Mouse (Mus musculus): Measurements from ENCODE around the gene Pkig.
"Not testable (repeated sequence)": the region's sequence is repeated elsewhere in the genome, so short reads cannot be mapped to it uniquely, and the experiment has no call there.

Pkig gene

GRCm38 (mm10) chr2:163657975-163658886, at the start of gene Pkig:
Gene Pkig (plus strand): TSS chr2:163658386.
- DNase-seq (ENCODE audit: low read depth), result peak; percentile 93

- DNase-seq (ENCODE audit: low read depth), result no peak
Measured at GRCm38 (mm10) chr2:163609281-163609975, 48.8 kb upstream of the Pkig start.

GRCm38 (mm10) chr2:163611176-163611575, 47.0 kb upstream of the Pkig start:
- DNase-seq (ENCODE audit: low read depth), result no peak

- no peak for DNase-seq (ENCODE audit: low read depth)
Measured at GRCm38 (mm10) chr2:163613206-163613605, 45.0 kb upstream of the Pkig start.

DNA sequence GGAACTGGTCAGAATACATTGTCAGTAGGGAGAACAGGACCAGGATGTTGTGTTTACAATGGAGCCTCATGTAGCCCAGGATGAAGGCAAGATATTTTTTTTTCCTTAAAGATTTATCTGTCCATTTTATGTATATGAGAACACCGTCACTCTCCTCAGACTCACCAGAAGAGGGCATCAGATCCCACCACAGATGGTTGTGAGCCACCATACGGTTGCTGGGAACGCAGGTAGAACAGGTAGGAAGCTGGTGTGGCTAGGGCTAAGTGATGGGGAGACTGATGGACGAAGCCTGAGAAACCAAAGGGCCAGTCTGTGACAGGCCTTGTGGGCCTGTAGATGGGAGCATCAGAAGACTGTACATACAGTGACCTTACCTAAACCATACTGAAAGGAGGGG, 44.2 kb upstream of the Pkig start:
- no peak for DNase-seq (ENCODE audit: low read depth)

DNA sequence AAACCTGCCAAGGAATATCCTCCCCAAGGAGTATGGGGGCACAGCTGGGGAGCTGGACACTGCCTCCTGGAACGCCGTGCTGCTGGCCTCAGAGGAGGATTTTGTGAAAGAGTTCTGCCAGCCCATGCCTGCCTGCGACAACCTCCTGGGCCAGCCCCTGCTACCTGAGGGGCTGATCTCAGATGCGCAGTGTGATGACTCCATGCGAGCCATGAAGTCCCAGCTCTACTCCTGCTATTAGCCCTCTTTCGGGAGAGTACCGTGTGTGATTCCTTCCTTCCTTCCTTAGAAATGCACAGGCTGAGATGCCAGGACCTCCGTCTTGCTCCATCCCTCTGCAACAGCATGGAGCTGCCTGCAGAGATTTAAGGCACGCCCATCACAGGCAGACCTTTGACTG, 42.8 kb upstream of the Pkig start:
- DNase-seq (ENCODE audit: low read depth), result no peak

DNA sequence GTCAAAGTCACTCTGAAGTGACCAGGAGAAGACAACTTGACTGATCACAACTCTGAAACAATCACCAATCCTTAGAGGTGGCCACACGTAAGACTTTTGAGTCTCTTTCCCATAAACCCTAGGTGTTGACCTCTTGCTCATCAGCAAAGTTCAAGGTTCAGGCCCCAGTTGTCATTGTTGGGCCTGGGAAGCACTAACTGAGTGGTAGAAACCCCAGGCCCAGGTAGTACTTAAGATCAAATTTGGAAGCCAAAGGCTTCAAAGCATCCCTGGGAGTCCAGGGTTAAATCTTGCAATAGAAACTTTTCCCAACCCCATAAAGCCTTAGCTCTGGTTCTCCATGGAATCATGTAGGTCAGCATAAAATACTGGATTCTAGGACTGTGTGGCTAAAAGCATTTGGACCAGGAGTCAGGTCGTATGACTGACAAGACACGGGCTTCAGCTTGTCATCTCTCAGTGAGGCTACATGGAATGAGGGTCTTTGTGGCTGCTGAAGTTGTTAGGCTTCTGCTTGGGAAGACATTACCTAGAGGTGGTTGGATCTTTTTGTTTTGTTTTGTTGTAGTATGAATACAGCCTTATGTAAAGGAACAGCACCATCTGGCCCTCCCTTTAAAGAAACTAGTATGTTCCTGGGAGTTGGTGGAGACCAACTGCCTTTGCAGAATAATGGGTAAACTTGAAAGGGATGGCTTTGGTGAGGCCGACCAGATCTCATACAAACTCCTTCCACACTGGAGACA, 42.1 kb upstream of the Pkig start:
- DNase-seq (ENCODE audit: low read depth), result no peak

DNA sequence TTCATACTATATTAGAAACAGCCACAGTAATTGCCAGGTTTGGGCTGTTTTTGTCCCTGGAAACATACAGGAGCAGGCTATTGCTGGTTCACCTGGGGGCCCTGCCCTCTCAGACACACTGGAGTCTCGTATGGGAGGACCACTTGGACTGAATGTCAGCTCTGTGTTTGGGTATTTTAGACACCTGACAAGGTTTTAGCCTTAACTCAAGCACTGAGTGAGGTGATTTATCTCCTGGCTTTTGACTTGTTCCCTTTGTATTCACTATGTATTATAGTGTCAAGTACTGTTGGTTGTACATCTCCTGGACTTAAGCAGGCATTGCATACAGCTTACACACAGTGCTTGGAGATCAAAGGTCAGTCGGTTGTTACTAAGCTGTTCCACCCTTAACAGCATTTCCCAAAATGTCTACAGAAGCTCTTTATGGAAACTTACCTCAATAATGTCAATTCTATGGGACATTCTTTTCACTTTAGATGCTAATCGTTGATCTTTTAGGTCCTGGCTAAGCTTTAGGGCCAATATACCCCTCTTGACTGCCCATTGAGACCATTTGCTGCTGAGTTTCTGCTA, 41.4 kb upstream of the Pkig start:
- DNase-seq (ENCODE audit: low read depth), result no peak

GRCm38 (mm10) chr2:163617232-163617863, 40.8 kb upstream of the Pkig start:
- no peak for DNase-seq (ENCODE audit: low read depth)

- DNase-seq (ENCODE audit: low read depth), result no peak
Measured at GRCm38 (mm10) chr2:163617874-163618273, 40.3 kb upstream of the Pkig start.

DNA sequence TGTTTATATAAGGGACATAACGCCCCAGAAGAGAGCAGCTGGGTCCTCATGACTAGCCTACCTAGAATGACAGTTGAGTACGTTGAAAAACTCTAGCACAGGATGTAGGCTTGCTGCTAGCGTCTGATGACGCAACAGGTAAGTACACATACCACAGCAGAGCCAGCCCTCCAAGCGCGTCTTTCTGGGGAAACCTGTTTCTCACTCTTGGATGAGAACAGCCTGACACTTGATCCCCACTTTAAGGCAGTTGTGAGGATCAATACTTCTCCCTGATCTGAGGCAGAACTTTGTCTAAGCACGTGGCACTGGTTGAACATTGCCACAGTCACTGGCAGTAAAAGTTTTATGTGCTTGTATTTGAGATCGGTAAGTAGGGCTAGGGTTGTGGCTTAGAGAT, 37.7 kb upstream of the Pkig start:
- DNase-seq (ENCODE audit: low read depth), result no peak

DNA sequence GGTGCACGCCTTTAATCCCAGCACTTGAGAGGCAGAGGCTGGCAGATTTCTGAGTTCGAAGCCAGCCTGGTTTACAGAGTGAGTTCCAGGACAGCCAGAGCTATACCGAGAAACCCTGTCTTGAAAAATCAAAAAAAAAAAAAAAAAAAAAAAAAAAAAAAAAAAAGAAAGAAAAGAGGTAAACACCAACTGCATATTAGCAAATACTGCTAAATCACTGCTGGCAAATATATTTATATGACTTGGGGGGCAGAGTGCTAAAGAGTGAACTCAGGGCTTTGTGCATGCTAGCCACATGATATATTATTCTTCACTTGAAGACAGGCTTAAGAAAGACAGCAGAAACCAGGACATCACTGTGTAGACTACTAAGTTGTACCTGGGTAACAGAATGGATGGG, 36.8 kb upstream of the Pkig start:
- not testable (repeated sequence) for DNase-seq (ENCODE audit: low read depth)

DNA sequence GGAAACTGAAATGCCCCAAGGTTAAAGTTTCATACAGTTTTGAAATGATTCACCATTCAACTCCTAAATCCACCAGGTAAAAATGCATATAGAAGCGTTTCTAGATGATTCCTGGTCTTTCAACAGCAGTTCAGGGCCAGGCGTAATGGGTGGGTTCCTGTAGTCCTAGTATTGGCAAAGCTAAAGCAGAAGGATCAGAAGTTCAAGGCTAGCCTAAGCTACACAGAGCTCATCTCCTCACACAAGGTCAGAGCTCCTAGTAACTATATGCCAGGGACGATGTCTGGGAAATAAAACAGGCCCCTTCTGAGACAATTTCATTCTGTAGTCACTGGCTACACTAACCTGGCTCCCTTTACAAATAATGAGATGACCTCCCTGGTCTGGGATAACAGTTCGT, 27.0 kb upstream of the Pkig start:
- DNase-seq (ENCODE audit: low read depth), result no peak

GRCm38 (mm10) chr2:163631715-163632114, 26.5 kb upstream of the Pkig start:
- no peak for DNase-seq (ENCODE audit: low read depth)

- DNase-seq (ENCODE audit: low read depth), result peak; percentile 42
Measured at GRCm38 (mm10) chr2:163634211-163634610, 24.0 kb upstream of the Pkig start.

GRCm38 (mm10) chr2:163636057-163636456, 22.1 kb upstream of the Pkig start:
- no peak for DNase-seq (ENCODE audit: low read depth)

DNA sequence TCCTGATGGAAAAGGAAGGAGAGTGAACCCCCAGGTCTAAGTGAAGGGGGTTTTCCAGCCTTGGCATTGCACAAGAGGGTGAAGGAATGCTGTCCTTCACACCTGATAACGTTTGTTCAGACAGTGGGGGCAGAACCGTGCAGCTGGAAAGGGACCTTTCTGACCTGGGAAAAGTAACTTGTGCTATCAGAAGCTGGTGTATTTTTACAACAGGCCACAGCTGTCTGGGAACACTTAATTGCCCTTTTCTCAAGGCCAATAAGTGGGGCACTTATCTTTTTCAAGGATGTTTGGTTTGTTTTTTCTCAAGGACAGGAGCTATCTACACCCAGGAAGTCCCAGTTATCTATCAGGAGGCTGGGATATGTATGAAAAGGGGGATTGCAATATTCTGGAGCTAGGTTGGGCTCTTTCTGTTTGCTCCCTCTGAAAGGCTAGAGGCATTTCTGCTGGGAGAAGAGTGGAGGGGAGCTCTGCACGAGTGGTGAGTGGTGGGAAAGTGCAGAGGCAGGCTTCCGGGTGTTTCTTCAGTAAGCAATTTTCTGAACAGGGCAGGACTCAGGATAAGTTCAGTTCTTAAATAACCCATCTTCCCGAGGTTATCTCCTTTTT, 20.4 kb upstream of the Pkig start:
- no peak for DNase-seq (ENCODE audit: low read depth)

DNA sequence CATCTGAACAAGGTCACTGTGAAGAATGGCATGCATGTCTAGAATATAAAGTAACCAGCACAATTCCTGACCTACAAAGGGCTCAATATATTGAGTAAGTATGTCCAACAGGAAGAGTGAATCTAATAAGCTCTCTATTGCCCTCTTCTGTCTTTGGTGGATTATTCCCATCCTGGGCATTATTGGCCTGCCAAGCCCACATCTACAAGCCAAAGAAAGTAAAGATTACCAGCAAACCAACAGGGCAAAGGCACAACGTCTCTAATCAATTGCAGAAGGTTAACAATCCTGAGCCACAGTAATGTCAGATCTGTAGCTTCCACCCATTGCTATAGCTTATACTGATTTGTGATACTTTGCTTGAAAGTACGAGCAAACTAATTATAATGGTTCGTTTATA, 17.7 kb upstream of the Pkig start:
- peak; percentile 32 for DNase-seq (ENCODE audit: low read depth)

GRCm38 (mm10) chr2:163641681-163642080, 16.5 kb upstream of the Pkig start:
- DNase-seq (ENCODE audit: low read depth), result no peak

DNA sequence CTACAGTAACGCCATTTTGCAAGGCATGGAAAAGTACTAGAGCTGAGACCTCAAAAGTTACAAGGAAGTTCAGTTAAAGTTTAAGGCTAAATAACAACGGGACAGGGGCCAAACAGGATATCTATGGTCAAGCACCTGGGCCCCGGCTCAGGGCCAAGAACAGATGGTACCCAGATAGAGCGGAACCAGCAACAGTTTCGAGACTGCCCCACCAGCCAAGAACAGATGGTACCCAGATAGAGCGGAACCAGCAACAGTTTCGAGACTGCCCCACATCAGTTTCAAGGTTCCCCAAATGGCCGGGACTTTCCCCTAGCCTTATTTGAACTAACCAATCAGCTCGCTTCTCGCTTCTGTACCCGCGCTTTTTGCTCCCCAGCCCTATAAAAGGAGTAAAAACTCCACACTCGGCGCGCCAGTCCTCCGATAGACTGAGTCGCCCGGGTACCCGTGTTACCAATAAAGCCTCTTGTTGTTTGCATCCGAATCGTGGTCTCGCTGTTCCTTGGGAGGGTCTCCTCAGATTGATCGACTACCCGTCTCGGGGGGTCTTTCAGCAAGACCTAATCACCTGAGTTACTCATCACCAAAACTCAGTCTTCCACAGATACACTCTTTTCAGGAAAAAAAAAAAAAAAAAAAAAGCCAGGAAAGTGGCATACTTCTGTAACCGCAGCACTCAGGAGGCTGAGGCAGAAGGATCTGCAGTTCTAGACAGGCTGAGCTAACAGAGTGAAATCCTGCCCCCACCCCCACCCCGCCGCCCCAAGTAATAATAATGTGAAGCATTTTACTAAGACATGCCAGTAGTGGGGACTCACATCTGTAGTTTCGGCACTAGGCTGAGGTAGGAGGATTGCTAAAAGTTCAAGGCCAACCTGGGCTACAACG, 15.3 kb upstream of the Pkig start:
- no peak for DNase-seq (ENCODE audit: low read depth)

All from NIH3T3 (cell line).